Mouse (Mus musculus) CD4-positive naive resting alpha-beta T cell, adult 57 days (primary cell): ENCODE data around the gene Gm3043. TPM values are rescaled to one million over a fixed set of nuclear protein-coding genes. Genes with fewer than 3 reads are reported as not detected.

Experiments used
- total RNA-seq: library from RNA; stranded (reverse); gene quantifications from one replicate; pipeline ENCODE4 v1.2.4, GENCODE M21; 2023

Gm3043 gene
- total RNA-seq = not detected

DNA sequence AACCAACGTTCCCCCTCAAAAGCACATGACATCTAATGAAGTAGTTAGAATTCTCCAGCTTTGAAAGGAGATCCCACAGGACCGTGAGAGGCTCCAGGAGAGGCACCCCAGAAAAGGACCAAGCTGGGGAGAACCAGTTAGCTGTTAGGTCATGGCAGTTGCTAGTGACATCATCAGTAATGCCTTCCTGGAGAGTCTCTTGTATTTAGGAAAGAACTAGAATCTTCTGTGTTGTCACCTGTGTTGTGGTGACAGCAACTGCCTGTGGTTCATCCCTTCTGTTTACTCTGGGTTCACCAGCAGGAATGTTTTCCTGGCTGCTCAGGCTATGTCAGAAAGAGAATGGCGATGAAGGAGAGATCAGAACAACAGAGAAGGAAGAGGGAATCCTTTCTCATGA lies at the start of gene Gm3043:
TSS of gene Gm3043 (plus strand) at position 301 of the 400 bp plus-strand sequence.

DNA sequence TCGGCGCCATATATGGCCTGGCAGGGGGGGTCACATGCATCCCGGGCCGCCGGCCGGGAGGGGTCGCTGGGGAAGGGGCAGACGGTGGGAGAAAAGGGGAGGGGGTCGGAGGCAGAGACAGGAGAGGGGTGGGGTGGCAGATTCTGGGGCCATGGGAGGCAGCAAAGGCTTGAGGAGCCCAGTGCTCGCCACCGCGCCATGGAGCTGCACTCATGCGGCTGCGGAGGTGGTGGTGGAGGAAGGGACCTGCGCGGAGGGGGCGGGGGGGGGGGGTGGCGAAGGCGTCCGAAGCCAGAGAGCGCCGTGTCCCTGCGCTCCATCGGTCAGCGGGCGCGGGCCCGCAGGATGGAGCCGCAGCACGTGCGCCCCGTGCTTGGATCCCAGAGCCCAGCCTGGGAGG lies 36.9 kb upstream of the Gm3043 start, which contains the start of gene Gm3020:
TSS of gene Gm3020 (plus strand) at position 301 of the 400 bp plus-strand sequence.

Other genes starting within 250 kb of the Gm3043 start
- not detected for gene Gm10408, start 239.4 kb upstream of the Gm3043 start, total RNA-seq
- not detected for gene Gm3012, start 54.3 kb upstream of the Gm3043 start, total RNA-seq
- gene Gm3020, start 36.8 kb upstream of the Gm3043 start, total RNA-seq = 0.50 TPM
- gene Gm3002, start 121.3 kb downstream of the Gm3043 start, total RNA-seq = not detected
- gene Gm3033, start 157.5 kb downstream of the Gm3043 start, total RNA-seq = not detected
- not detected for gene Gm2916, start 195.4 kb downstream of the Gm3043 start, total RNA-seq
- not detected for gene Gm3029, start 243.0 kb downstream of the Gm3043 start, total RNA-seq